Mouse (Mus musculus): ENCODE data around the gene Snai1. TPM values are rescaled to one million over a fixed set of nuclear protein-coding genes. Genes with fewer than 3 reads are reported as not detected.
A peak's percentile ranks its signal among the peaks of the same experiment; 100 is the strongest.

Snai1 gene
- total RNA-seq, 2 experiments from 2014 or later, result 0.52 TPM; not detected in 1

DNA sequence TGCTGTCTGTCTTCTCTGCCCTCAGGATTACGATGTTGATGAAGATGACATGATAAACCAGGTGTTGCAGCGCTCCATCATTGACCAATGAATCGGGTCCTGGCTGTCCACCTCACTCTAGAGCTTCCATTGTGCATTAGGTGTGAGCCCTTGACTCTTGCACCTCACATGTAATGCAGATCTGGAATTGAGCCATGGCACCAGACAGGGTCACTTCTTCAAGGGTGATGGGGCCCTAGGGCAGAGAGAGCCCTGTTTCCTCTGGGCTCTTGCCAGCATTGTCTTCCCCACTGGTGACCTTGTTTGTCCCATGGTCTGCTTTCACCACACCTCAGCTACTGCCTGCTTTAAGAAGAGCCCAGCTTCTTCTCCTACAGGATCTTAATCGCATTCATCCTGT, 23.4 kb upstream of the Snai1 start:
- ATAC-seq (replicated peaks; ENCODE audit: low FRiP score, low TSS enrichment, poor library complexity, severe bottlenecking), result no peak

DNA sequence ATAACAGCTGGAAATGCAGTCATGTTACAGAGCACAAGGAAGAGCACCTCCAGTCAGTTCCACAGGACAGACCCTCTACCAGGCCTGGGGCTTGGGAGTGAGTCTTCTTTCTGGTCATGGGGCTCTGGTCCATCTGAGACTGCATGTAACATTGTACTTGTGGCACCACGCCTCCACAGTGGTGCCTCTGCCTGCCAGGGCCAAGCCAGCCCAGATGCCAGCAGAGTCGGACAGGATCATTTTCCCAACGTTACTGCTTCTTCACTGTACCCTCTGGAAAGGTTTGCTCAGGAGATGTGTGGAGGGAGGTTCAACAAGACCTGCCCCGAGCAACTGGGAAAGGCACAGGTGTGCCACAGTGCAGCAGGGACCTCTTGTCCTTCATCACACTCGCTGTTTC, 22.3 kb upstream of the Snai1 start:
- ATAC-seq (replicated peaks; ENCODE audit: low FRiP score, low TSS enrichment, poor library complexity, severe bottlenecking), result no peak

DNA sequence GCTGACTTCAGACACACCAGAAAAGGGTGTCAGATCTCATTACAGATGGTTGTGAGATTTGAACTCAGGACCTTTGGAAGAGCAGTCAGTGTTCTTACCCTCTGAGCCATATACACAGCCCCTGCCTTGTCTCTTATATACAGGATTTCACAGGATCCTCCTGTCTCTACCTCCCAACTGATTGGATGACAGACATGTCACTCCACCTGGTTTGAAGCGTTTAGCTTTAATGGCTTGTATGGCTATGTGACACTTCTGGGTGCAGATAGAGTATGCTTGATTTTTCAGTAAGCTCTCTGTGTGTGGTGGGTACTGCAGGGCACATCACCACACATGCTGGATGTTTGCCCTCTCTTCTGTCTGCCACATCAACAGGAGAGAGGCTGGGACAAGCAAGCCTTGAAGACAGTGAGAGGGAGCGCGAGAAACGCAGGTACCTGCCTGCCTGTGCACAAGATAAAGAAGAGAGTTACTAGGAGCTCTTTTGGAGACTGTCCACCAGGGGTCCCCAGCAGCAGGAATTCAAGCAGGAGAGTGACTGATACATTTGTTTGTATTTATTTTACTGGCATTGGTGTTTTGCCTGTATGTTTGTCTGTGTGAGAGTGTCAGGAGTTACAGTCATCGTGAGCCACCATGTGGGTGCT, 18.3 kb upstream of the Snai1 start:
- ATAC-seq (replicated peaks; ENCODE audit: low FRiP score, low TSS enrichment, poor library complexity, severe bottlenecking), result peak; percentile 77

DNA sequence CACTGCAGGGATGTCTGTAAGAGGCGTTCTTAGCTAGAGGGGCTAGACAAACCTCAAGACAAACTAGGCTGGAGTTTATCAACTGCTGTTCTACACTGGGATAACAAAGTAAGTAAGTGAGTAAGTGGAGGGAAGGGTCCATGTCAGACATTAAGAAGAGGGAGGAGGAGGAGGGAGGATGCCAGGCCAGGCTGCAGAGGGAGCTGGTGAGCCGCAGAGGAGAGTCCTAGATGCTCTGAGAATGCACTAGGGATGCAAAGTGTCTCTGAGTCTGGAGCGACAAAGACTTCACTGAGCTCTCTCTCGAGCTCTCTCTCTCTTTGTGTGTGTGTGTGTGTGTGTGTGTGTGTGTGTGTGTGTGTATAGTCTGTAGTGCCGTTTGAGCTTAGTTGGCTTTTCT, 9.7 kb upstream of the Snai1 start:
- peak; percentile 89 for ATAC-seq (replicated peaks; ENCODE audit: low FRiP score, low TSS enrichment, poor library complexity, severe bottlenecking)

DNA sequence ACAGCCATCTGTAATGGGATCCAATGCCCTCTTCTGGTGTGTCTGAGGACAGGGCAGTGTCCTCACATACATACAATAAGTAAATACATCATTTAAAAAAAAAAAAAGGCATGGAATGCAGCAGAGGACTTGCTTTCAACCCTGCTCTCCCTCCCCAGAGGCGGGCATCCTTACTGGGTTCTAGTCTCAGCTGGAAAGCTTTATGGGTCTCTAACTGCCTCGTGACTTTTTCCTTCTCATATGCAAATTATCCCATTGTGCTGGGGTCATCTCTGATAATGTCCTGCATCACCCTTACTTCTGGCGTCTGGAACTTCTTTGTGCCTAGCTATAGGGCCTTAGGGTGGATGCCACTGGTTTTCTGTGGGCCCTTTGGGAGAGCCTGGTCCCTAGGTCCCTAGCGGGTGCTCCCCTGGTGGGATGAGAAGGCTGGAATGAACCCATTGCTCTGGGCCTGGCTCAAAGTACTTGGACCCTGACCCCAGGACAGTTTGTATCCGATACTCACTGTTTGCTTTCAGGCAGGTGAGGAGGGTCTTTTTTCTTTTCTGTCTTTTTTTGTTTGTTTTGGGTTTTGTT, 8.0 kb upstream of the Snai1 start:
- ATAC-seq (replicated peaks; ENCODE audit: low FRiP score, low TSS enrichment, poor library complexity, severe bottlenecking), result no peak

DNA sequence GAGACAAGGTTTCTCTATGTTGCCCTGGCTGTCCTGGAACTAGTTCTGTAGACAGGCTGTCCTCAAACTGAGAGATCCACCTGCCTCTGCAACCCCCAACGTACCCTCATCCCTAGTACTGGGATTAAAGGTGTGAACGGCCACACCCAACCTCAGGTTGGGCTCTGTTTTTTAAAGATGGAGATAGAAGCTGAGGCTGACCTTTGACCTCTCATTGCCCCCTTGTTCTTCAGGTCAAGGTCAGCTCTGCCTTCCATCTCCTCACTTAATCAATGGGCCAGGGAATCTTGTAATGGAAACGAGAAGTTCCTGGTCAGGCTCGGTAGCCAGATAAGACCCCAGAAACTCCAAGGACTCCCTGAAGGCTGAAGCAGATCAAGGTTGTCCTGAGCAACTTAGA, 7.5 kb upstream of the Snai1 start:
- no peak for ATAC-seq (replicated peaks; ENCODE audit: low FRiP score, low TSS enrichment, poor library complexity, severe bottlenecking)

DNA sequence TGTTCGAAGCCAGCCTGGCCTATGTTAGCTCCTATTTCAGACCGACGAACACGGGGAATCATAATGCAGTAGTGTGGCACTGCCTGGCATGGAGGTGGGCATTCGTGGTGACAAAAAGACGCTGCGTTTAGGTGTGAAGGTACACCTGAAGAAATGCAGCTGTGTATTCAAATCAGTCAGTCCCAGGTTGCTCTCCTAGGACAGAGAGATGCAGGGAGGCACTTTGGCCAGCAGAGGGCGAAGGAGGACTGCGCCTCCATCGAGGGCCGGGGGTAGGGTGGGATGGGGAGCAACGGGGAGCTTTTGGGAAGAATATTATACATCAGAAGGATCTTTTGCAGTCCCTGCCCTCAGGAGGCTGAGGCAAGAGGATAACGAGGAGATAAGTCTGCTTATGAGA, 5.9 kb upstream of the Snai1 start:
- ATAC-seq (replicated peaks; ENCODE audit: low FRiP score, low TSS enrichment, poor library complexity, severe bottlenecking), result peak; percentile 56; the same call in 1 of the 2 replicates

DNA sequence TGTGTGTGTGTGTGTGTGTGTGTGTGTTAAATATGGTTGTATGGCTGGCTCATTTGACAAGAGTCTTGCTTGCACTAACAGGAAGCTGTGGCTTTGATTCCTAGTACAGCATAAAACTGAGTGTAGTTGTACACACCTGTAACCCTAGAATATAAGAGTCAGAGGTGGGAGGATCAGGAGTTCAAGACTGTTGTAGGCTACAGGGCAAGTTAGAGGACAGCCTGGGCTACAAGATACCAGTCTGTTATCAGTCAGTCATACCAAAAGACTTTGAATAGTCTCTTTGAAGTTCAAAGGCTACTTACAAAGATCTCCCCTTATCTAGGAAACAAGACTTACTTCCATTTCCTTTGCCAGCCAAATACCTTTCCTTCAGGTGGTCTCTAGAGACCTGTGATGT, 4.1 kb upstream of the Snai1 start:
- ATAC-seq (replicated peaks; ENCODE audit: low FRiP score, low TSS enrichment, poor library complexity, severe bottlenecking), result no peak

DNA sequence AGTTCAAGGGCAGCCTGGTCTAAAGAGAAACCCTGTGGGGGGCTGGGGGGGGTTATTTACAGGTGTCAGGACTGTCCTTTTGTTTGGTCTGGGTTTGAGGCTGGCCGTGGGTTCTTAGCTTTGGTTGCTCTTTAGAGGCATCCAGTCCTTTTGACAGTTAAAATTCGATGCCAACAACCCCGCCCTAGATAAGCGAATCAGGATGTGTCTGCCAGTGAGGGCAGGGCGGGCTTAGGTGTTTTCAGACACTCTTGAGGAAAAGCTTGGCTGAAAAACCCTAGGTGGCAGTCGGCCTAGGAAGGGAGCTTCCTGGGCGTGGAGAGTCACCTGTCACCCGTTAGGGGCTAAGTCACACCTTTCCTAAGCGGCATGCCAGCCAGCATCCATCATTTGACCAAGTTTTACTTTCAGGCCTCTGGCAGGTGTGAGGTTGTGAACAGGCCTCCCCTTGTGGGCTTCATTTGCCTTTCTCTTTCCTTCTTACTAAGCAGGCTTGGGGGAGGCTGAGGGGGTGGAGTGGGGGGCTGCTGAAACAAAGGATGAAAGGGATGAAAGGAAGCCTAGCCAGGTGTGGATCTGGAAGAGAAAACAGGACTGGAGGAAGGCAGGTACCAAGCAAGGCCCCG, 1.6 kb upstream of the Snai1 start:
- ATAC-seq (replicated peaks; ENCODE audit: low FRiP score, low TSS enrichment, poor library complexity, severe bottlenecking), result 0 out of 2 replicates have a peak, but pooled peaks have one; percentile 18

DNA sequence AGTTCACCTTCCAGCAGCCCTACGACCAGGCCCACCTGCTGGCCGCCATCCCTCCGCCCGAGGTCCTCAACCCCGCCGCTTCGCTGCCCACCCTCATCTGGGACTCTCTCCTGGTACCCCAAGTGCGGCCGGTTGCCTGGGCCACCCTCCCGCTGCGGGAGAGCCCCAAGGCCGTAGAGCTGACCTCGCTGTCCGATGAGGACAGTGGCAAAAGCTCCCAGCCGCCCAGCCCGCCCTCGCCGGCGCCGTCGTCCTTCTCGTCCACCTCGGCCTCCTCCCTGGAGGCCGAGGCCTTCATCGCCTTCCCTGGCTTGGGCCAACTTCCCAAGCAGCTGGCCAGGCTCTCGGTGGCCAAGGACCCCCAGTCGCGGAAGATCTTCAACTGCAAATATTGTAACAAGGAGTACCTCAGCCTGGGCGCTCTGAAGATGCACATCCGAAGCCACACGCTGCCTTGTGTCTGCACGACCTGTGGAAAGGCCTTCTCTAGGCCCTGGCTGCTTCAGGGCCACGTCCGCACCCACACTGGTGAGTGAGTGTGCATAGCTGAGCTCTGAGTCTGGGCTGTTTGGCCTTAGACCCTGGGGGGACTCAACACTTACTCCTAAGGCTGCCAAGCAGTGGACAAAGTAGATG, 794 bp downstream of the Snai1 start:
- ATAC-seq (replicated peaks; ENCODE audit: low FRiP score, low TSS enrichment, poor library complexity, severe bottlenecking), result no peak

DNA sequence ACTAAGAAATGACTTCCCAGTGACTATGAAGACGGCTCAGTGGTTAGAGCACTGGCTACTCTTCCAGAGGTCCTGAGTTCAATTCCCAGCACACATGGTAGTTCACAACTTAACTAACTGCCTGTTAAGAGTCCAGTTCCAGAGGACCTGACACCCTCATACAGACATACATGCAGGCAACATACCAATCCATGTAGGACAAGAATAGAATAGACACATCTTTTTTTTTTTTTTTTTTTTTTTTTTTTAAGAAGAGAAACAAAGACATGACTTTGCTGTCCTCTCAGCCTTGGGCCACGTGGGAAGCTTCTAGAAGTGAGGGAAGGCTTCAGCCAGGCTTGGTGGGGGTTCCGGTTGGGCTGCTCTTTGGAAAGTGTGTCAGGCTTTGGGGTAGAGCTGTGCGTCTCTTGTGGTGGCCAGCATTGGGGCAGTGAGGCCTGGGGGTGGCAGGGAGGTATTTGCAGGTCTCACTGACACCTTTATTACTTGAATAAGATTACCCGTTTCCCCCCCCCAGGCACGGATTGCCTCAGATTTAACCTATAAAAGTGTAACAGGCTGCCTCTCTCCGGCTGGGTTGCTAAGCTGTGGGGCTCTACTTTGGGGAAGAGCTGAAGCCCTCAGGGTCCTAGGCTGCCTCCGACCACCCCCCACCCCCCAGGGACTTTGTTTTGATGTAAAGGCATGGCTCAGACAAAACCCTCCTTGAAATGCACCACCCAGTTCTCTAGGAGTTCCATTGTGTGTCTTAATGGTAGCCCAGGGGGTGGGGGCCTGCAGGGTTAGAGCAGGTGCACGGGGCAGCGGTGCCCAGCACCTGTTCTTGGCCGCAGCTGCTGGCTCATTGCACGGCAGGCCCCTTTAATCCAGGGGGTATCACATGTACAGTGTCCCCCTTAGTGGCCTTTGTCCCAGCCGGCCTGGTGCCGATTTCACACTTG, 1.8 kb downstream of the Snai1 start:
- no peak for ATAC-seq (replicated peaks; ENCODE audit: low FRiP score, low TSS enrichment, poor library complexity, severe bottlenecking)

DNA sequence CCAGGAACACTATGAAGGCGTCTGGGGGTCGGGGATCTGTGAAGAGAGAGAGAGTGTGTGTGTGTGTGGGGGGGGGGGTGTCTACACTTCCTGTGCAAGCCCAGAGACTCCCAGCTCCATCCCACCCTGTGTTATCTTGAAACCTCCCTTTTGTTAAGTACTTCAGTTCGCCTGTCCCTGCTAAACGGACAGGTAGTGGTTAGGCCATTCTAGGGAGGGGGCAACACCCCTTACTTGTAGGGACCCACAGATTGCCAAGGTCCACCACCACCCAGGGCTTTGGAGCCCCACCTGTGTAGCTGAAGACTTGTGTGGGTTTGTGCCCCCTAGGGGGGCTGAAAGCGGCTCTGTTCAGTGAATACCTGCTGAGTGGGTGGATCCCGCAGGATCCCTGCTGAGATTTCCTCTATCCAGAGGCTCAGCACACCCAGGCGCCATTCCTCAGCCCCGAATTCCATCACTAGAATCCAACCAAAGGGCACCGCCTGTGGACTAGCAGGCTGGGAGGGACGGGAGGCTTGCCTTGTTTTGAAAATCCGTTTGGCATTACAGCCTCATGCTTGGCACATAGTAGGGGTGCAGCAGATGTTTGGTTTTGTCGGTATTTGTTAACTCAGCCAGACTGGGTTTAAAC, 2.6 kb downstream of the Snai1 start:
- ATAC-seq (replicated peaks; ENCODE audit: low FRiP score, low TSS enrichment, poor library complexity, severe bottlenecking), result no peak

DNA sequence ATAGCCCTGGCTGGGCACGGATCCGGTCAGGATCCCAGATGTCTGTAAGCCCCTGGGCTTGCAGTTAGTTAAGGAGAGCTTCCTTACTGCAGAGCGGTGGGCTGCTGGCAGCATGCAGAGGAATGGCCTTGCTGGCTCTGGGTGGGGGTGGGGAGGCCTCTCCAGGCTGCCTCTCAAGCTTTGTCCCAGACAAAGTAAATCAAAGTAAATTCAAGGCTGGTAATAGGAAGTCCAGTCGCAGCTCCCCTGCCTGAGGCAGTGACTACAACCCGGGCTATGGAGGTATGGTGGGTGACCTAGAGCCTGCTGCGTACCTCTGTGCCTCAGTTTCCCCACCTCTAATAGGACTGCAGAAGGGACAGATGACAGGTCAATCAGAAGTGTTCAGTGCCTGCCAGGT, 3.3 kb downstream of the Snai1 start:
- no peak for ATAC-seq (replicated peaks; ENCODE audit: low FRiP score, low TSS enrichment, poor library complexity, severe bottlenecking)

DNA sequence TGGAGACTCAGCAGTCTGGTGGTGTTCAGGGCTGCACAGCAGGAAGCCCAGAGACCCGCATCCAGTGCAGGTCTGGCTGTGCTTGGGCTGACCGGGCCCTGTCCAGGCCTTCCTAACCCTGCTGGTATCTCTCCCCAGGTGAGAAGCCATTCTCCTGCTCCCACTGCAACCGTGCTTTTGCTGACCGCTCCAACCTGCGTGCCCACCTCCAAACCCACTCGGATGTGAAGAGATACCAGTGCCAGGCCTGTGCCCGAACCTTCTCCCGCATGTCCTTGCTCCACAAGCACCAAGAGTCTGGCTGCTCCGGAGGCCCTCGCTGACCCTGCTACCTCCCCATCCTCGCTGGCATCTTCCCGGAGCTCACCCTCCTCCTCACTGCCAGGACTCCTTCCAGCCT, 3.8 kb downstream of the Snai1 start:
- ATAC-seq (replicated peaks; ENCODE audit: low FRiP score, low TSS enrichment, poor library complexity, severe bottlenecking), result no peak

DNA sequence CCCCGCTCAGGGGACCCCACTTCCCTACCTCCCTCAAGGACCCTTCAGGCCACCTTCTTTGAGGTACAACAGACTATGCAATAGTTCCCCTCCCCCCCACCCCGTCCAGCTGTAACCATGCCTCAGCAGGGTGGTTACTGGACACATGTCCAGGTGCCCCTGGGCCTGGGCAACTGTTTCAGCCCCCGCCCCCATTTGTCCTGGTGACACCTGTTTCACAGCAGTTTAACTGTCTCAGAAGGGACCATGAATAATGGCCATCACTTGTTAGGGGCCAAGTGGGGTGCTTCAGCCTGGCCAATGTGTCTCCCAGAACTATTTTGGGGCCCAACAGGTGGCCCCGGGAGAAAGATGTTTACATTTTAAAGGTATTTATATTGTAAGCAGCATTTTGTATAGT, 4.4 kb downstream of the Snai1 start:
- no peak for ATAC-seq (replicated peaks; ENCODE audit: low FRiP score, low TSS enrichment, poor library complexity, severe bottlenecking)

DNA sequence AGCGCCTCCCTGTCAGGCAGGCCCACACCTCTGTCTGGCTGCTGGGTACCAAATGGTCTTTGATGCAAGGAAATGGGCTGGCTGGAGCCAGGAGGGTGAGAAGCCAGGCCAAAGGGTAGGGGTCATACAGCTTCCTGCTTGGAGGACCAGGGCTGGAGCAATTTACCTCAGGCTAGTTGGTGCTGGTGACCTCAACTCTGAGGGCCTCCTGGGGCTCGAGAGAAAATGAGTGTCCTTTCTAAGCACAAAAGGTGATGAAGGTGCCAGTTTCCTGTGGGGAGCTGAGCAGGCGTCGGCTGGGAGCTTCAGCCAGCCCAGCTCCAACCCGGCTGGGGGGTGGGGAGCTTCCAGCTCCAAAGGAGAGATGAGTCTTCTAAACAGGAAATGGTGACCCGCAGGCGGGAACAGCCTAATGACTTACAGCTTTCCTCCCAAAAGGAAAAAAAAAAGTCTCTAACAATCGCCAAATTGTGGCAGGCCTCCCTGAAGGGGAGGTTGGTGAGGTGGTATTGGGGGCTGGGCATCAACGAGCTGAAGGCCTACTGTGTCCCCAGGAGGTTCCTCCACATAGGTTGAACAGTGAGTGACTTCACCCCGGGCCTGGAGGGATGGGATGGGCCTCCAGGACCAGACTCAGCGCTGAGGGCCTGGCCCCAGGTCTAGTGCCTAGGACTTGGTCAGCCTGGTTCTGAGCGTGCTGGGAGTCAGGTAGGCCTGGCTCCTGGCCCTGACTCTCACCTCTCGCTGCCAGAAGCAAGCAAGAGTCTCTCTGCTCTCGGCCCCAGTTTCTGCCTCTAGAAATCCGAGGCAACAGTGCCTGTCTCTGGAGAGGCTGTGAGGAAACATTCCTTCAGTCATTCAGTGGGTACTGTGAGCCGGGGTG, 5.4 kb downstream of the Snai1 start:
- no peak for ATAC-seq (replicated peaks; ENCODE audit: low FRiP score, low TSS enrichment, poor library complexity, severe bottlenecking)

DNA sequence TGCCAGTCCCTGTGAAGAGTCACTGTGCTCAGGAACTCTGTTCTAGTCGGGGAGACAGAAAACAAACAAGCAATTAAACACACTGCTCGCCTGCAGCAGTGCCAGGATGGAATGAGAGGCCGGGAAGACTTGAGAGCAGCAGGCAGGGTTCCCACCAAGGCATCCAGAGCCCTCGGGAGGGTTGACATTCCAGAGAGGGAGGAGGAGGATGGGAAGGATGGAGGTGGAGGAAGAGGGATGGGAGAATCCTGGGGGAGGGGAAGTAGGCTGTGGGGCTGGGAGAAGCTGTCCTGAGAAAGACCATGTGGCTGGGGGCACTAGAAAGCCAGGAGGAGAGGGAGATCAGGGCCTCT, 6.0 kb downstream of the Snai1 start:
- no peak for ATAC-seq (replicated peaks; ENCODE audit: low FRiP score, low TSS enrichment, poor library complexity, severe bottlenecking)

DNA sequence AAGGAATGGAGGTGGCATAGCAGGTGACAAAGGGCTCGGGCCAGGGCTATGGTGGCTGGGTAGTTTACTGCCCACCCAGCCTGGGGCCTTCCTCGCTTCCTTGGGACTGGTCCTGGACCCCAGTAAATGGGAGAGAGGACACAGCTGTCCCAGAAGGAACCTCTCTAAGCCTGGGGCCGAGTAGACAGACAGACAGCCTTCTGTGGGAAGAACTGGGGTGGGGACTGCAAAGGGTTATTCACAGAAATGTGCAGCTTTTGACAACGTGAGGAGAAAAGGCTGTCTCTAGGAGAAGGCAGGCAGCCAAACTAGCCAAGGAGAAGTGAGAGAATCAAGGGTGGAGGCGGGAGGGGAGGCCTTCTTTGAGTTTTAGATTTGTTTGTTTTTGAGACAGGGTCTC, 6.5 kb downstream of the Snai1 start:
- no peak for ATAC-seq (replicated peaks; ENCODE audit: low FRiP score, low TSS enrichment, poor library complexity, severe bottlenecking)

Measured in megakaryocyte-erythroid progenitor cell, adult 5-6 weeks (primary cell).